Mouse (Mus musculus): Measurements from ENCODE around the gene Gm49510. TPM values are rescaled to one million over a fixed set of nuclear protein-coding genes. Genes with fewer than 3 reads are reported as not detected.

The Gm49510 gene
- total RNA-seq, 1 experiment, result not detected

GRCm38 (mm10) chr15:78863154-78863553 is 36.3 kb upstream of the Gm49510 start:
- TF ChIP-seq ZC3H11A (IDR thresholded peaks at IDR 0.05; ENCODE audit: borderline replicate concordance, low read depth, low read length) (no peak), HCFC1 (IDR thresholded peaks at IDR 0.05; ENCODE audit: borderline replicate concordance, insufficient read depth, low read length) (no peak), CHD2 (IDR thresholded peaks at IDR 0.05; ENCODE audit: low read depth, low read length) (no peak), MAFK (IDR thresholded peaks at IDR 0.05; ENCODE audit: insufficient read depth, low read depth, low read length) (no peak), ZNF384 (IDR thresholded peaks at IDR 0.05; ENCODE audit: low read depth, low read length) (no peak)
- Histone ChIP-seq H3K27ac (ENCODE audit: insufficient read depth, low read depth, low read length, poor library complexity, severe bottlenecking) (no peak overlapping the region), H3K9me3 (ENCODE audit: control insufficient read depth, insufficient read depth, low read depth, low read length) (no peaks in the 10 kb centered on the region), H3K36me3 (ENCODE audit: control insufficient read depth, insufficient read depth, low read length, poor library complexity, severe bottlenecking) (no peaks in the 10 kb centered on the region), H3K4me1 (ENCODE audit: control insufficient read depth in 2 of 2, insufficient read depth in 2 of 2, low read length in 2 of 2, poor library complexity in 1 of 2) (peaks cover 2 to 15% of the 10 kb centered on the region in 2 experiments; a peak in 2 of 4 replicates), H3K9ac (ENCODE audit: insufficient read depth, low read depth, low read length, poor library complexity, severe bottlenecking) (no peak overlapping the region), H3K4me3 (ENCODE audit: insufficient read depth in 1 of 2, low read depth in 1 of 2, low read length in 2 of 2, poor library complexity in 1 of 2, severe bottlenecking in 1 of 2) (no peak overlapping the region)
- in situ Hi-C loops (cut with MboI; ENCODE audit: low sequenced_read_pairs in 2 of 2, unreplicated experiment in 2 of 2), result no loop called here
- no peak for DNase-seq (ENCODE audit: low read depth, low spot score)

GRCm38 (mm10) chr15:78863852-78864253 is 35.6 kb upstream of the Gm49510 start:
- peak overlapping the region; percentile 38; the same call in 1 of the 2 replicates for H3K27ac ChIP-seq (ENCODE audit: insufficient read depth, low read depth, low read length, poor library complexity, severe bottlenecking)
- TF ChIP-seq CHD2 (IDR thresholded peaks at IDR 0.05; ENCODE audit: low read depth, low read length), result no peak
- TF ChIP-seq MAFK (IDR thresholded peaks at IDR 0.05; ENCODE audit: insufficient read depth, low read depth, low read length), result no peak
- TF ChIP-seq ZNF384 (IDR thresholded peaks at IDR 0.05; ENCODE audit: low read depth, low read length), result no peak
- TF ChIP-seq ZC3H11A (IDR thresholded peaks at IDR 0.05; ENCODE audit: borderline replicate concordance, low read depth, low read length), result no peak
- no peak for TF ChIP-seq HCFC1 (IDR thresholded peaks at IDR 0.05; ENCODE audit: borderline replicate concordance, insufficient read depth, low read length)
- no peak overlapping the region for H3K9ac ChIP-seq (ENCODE audit: insufficient read depth, low read depth, low read length, poor library complexity, severe bottlenecking)
- peaks cover 2 to 20% of the 10 kb centered on the region in 2 experiments; a peak in 3 of 4 replicates for H3K4me1 ChIP-seq (ENCODE audit: control insufficient read depth in 2 of 2, insufficient read depth in 2 of 2, low read length in 2 of 2, poor library complexity in 1 of 2)
- DNase-seq (ENCODE audit: low read depth, low spot score), result no peak
- peak overlapping the region; percentile 5 to 24; a peak in 2 of 4 replicates for H3K4me3 ChIP-seq (ENCODE audit: insufficient read depth in 1 of 2, low read depth in 1 of 2, low read length in 2 of 2, poor library complexity in 1 of 2, severe bottlenecking in 1 of 2)
- in situ Hi-C loops (cut with MboI; ENCODE audit: low sequenced_read_pairs in 2 of 2, unreplicated experiment in 2 of 2), result no loop called here
- H3K36me3 ChIP-seq (ENCODE audit: control insufficient read depth, insufficient read depth, low read length, poor library complexity, severe bottlenecking), result no peaks in the 10 kb centered on the region
- H3K9me3 ChIP-seq (ENCODE audit: control insufficient read depth, insufficient read depth, low read depth, low read length), result no peaks in the 10 kb centered on the region

GRCm38 (mm10) chr15:78868398-78868797 is 31.1 kb upstream of the Gm49510 start:
- H3K9ac ChIP-seq (ENCODE audit: insufficient read depth, low read depth, low read length, poor library complexity, severe bottlenecking), result no peak overlapping the region
- H3K9me3 ChIP-seq (ENCODE audit: control insufficient read depth, insufficient read depth, low read depth, low read length), result no peaks in the 10 kb centered on the region
- H3K4me1 ChIP-seq (ENCODE audit: control insufficient read depth in 2 of 2, insufficient read depth in 2 of 2, low read length in 2 of 2, poor library complexity in 1 of 2), result peaks cover 2 to 25% of the 10 kb centered on the region in 2 experiments
- DNase-seq (ENCODE audit: low read depth, low spot score), result no peak
- TF ChIP-seq MAFK (IDR thresholded peaks at IDR 0.05; ENCODE audit: insufficient read depth, low read depth, low read length), result no peak
- no peak for TF ChIP-seq HCFC1 (IDR thresholded peaks at IDR 0.05; ENCODE audit: borderline replicate concordance, insufficient read depth, low read length)
- no peak for TF ChIP-seq CHD2 (IDR thresholded peaks at IDR 0.05; ENCODE audit: low read depth, low read length)
- TF ChIP-seq ZNF384 (IDR thresholded peaks at IDR 0.05; ENCODE audit: low read depth, low read length), result no peak
- TF ChIP-seq ZC3H11A (IDR thresholded peaks at IDR 0.05; ENCODE audit: borderline replicate concordance, low read depth, low read length), result no peak
- H3K4me3 ChIP-seq (ENCODE audit: insufficient read depth in 1 of 2, low read depth in 1 of 2, low read length in 2 of 2, poor library complexity in 1 of 2, severe bottlenecking in 1 of 2), result no peak overlapping the region
- H3K27ac ChIP-seq (ENCODE audit: insufficient read depth, low read depth, low read length, poor library complexity, severe bottlenecking), result peak overlapping the region; percentile 12; the same call in 1 of the 2 replicates
- in situ Hi-C loops (cut with MboI; ENCODE audit: low sequenced_read_pairs in 2 of 2, unreplicated experiment in 2 of 2), result no loop called here
- H3K36me3 ChIP-seq (ENCODE audit: control insufficient read depth, insufficient read depth, low read length, poor library complexity, severe bottlenecking), result no peaks in the 10 kb centered on the region

GRCm38 (mm10) chr15:78868826-78869233 is 30.6 kb upstream of the Gm49510 start:
- in situ Hi-C loops (cut with MboI; ENCODE audit: low sequenced_read_pairs in 2 of 2, unreplicated experiment in 2 of 2), result no loop called here
- no peak for DNase-seq (ENCODE audit: low read depth, low spot score)
- peak overlapping the region; percentile 12; the same call in 1 of the 2 replicates for H3K27ac ChIP-seq (ENCODE audit: insufficient read depth, low read depth, low read length, poor library complexity, severe bottlenecking)
- peaks cover 2 to 26% of the 10 kb centered on the region in 2 experiments for H3K4me1 ChIP-seq (ENCODE audit: control insufficient read depth in 2 of 2, insufficient read depth in 2 of 2, low read length in 2 of 2, poor library complexity in 1 of 2)
- no peak overlapping the region for H3K9ac ChIP-seq (ENCODE audit: insufficient read depth, low read depth, low read length, poor library complexity, severe bottlenecking)
- no peaks in the 10 kb centered on the region for H3K36me3 ChIP-seq (ENCODE audit: control insufficient read depth, insufficient read depth, low read length, poor library complexity, severe bottlenecking)
- H3K4me3 ChIP-seq (ENCODE audit: insufficient read depth in 1 of 2, low read depth in 1 of 2, low read length in 2 of 2, poor library complexity in 1 of 2, severe bottlenecking in 1 of 2), result no peak overlapping the region
- no peak for TF ChIP-seq CHD2 (IDR thresholded peaks at IDR 0.05; ENCODE audit: low read depth, low read length)
- no peak for TF ChIP-seq HCFC1 (IDR thresholded peaks at IDR 0.05; ENCODE audit: borderline replicate concordance, insufficient read depth, low read length)
- no peak for TF ChIP-seq ZC3H11A (IDR thresholded peaks at IDR 0.05; ENCODE audit: borderline replicate concordance, low read depth, low read length)
- no peak for TF ChIP-seq MAFK (IDR thresholded peaks at IDR 0.05; ENCODE audit: insufficient read depth, low read depth, low read length)
- TF ChIP-seq ZNF384 (IDR thresholded peaks at IDR 0.05; ENCODE audit: low read depth, low read length), result no peak
- no peaks in the 10 kb centered on the region for H3K9me3 ChIP-seq (ENCODE audit: control insufficient read depth, insufficient read depth, low read depth, low read length)
